Mouse (Mus musculus) embryonic facial prominence, embryonic 12.5 days (tissue): Measurements from ENCODE around the gene Ccdc120. TPM values are rescaled to one million over a fixed set of nuclear protein-coding genes. Genes with fewer than 3 reads are reported as not detected.
"Not testable (repeated sequence)": the region's sequence is repeated elsewhere in the genome, so short reads cannot be mapped to it uniquely, and the experiment has no call there.

Experiments used
- ATAC-seq: fragments of 200-750 bp; cut with Nextera tagmentation; 2 replicates; pipeline ENCODE4 v1.8.0; 2017; ENCODE audit not compliant: insufficient number of reproducible peaks, insufficient read depth, low FRiP score, low TSS enrichment
- H3K27ac ChIP-seq: fragments of 300-500 bp; sonication (generic); 2 replicates; pipeline ENCODE4 v1.5.1; 2016; ENCODE audit warnings: mild to moderate bottlenecking
- H3K27me3 ChIP-seq: fragments of 300-500 bp; sonication (generic); 2 replicates; pipeline ENCODE4 v1.6.1; 2016; ENCODE audit warnings: mild to moderate bottlenecking, moderate library complexity
- H3K36me3 ChIP-seq: fragments of 300-500 bp; sonication (generic); 2 replicates; pipeline ENCODE4 v1.6.1; 2016; ENCODE audit warnings: mild to moderate bottlenecking
- H3K4me1 ChIP-seq: fragments of 300-500 bp; sonication (generic); 2 replicates; pipeline ENCODE4 v1.6.1; 2016
- H3K4me2 ChIP-seq: fragments of 300-500 bp; sonication (generic); replicated peaks from 2 replicates; pipeline ENCODE4 v1.6.1; 2016; ENCODE audit warnings: mild to moderate bottlenecking, moderate library complexity
- H3K4me3 ChIP-seq: fragments of 300-500 bp; sonication (generic); 2 replicates; pipeline ENCODE4 v1.5.1; 2016; ENCODE audit warnings: mild to moderate bottlenecking
- H3K9ac ChIP-seq: fragments of 300-500 bp; sonication (generic); 2 replicates; pipeline ENCODE4 v1.6.1; 2016; ENCODE audit warnings: mild to moderate bottlenecking, moderate library complexity
- H3K9me3 ChIP-seq: fragments of 300-500 bp; sonication (generic); 2 replicates; pipeline ENCODE4 v1.6.1; 2016; ENCODE audit warnings: mild to moderate bottlenecking, moderate library complexity
- WGBS: fragments of 180-500 bp; shearing (Covaris S2); methylation state at CpG from one replicate; pipeline ENCODE4 v1.1.7; 2016; 5-methylcytosine and 5-hydroxymethylcytosine counted together
- polyA plus RNA-seq: library from polyadenylated mRNA; unstranded; fragments of >200 nt; fragmentation: Nextera tagmentation; extraction: Ambion mirVana; gene quantifications from 2 replicates; pipeline ENCODE4 v1.2.1, GENCODE M21; 2016

Gene Ccdc120
- polyA plus RNA-seq, 1 experiment from 2014 or later: 27.5 TPM

DNA sequence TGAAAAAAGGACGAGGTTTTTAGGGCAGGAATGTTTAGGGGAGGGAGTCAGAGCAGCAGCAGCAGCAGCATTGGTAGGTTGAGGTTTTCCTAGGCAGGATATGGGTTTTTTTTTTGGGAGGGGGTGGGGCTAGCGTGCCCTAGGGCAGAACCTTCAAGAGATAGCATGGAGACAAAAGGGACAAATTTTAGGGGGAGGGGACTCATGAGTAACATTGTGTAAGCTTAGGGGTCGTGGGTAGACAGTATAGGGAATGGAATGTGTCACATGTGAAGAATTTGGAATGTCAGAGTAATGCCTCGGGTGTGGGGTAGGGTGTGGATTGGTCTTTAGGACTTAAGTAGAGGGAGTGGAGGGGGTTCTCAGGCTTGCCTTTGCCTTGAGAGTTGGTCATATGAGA lies 28.0 kb downstream of the Ccdc120 start:
- Histone ChIP-seq H3K9ac (peak overlapping the region; percentile 56; the same call in 1 of the 2 replicates), H3K4me1 (no peaks in the 10 kb centered on the region), H3K27ac (no peak overlapping the region), H3K27me3 (no peaks in the 10 kb centered on the region), H3K4me3 (peak overlapping the region; percentile 59), H3K36me3 (peaks cover 8% of the 10 kb centered on the region), H3K9me3 (no peaks in the 10 kb centered on the region), H3K4me2 (peak overlapping the region; percentile 56)
- no peak for ATAC-seq
- WGBS: 18% methylated on average over 4 of the region's 4 CpGs

DNA sequence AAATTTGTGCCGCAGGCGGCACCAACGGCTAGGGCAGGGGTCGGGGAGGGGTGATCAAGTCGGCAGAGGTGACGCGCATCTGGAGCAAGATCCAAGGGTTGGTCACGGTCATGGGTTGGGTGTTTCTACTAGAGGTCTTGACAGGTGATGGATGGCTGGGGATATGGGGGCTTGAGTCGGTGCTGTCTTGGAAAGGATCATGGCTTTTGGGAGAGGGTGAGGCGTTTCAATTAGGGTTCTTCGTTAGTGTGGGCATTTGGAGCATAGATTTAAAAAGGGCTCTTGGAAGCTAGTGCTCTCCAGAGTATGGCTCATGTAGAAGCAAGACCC lies 28.5 kb downstream of the Ccdc120 start:
- H3K36me3 ChIP-seq: peaks cover 8% of the 10 kb centered on the region
- peak overlapping the region; percentile 56 for H3K4me2 ChIP-seq
- H3K9me3 ChIP-seq: no peaks in the 10 kb centered on the region
- H3K4me1 ChIP-seq: no peaks in the 10 kb centered on the region
- H3K27ac ChIP-seq: no peak overlapping the region
- peak overlapping the region; percentile 56 for H3K9ac ChIP-seq
- 8% methylated on average over 11 of the region's 11 CpGs for WGBS
- H3K4me3 ChIP-seq: peak overlapping the region; percentile 59
- 0 out of 2 replicates have a peak, but pooled peaks have one; percentile 22 for ATAC-seq
- no peaks in the 10 kb centered on the region for H3K27me3 ChIP-seq

- WGBS: 24% methylated on average over 22 of the region's 22 CpGs
- Histone ChIP-seq H3K4me3 (peak within 1 kb of the TSS; percentile 59), H3K27me3 (no peaks in the 10 kb centered on the region), H3K36me3 (peaks cover 8% of the 10 kb centered on the region), H3K4me1 (no peaks in the 10 kb centered on the region), H3K27ac (peak within 1 kb of the TSS; percentile 87), H3K9ac (peak within 1 kb of the TSS; percentile 56), H3K4me2 (peak within 1 kb of the TSS; percentile 56), H3K9me3 (no peaks in the 10 kb centered on the region)
- ATAC-seq: peak; percentile 87
Measured at GRCm38 (mm10) chrX:7721514-7722281, 29.0 kb downstream of the Ccdc120 start, which contains the start of gene Gm45208. Gene Gm45208, plus strand, starts transcription at chrX:7722245.

DNA sequence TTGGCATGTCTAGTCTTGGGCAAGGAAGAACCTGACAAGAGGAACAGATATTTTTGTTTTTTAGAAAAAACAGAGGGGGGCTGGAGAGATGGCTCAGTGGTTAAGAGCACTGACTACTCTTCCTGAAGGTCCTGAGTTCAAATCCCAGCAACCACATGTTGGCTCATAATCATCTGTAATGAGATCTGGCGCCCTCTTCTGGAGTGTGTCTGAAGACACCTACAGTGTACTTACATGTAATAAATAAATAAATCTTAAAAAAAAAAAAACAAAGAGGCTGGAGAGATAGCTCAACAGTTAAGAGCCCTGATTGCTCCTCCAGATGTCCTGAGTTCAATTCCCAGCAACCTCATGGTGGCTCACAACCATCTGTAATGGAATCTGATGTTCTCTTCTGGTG lies 34.6 kb downstream of the Ccdc120 start:
- H3K9me3 ChIP-seq, ATAC-seq, H3K9ac ChIP-seq, H3K4me2 ChIP-seq, H3K36me3 ChIP-seq, H3K27me3 ChIP-seq, H3K4me3 ChIP-seq, H3K4me1 ChIP-seq, H3K27ac ChIP-seq: not testable (repeated sequence)
- WGBS: 33% methylated on average over 1 of the region's 1 CpGs

GRCm38 (mm10) chrX:7714135-7714899 lies 36.4 kb downstream of the Ccdc120 start, which contains the start of gene Wdr45:
Gene Wdr45, plus strand, starts transcription at chrX:7714333.
- peak within 1 kb of the TSS; percentile 29 for H3K4me3 ChIP-seq
- H3K4me1 ChIP-seq, H3K27ac ChIP-seq, H3K27me3 ChIP-seq, H3K9ac ChIP-seq, H3K9me3 ChIP-seq, H3K36me3 ChIP-seq: not testable (repeated sequence)
- 13% methylated on average over 38 of the region's 60 CpGs for WGBS
- H3K4me2 ChIP-seq: peak within 1 kb of the TSS; percentile 36
- peak; percentile 94 for ATAC-seq

DNA sequence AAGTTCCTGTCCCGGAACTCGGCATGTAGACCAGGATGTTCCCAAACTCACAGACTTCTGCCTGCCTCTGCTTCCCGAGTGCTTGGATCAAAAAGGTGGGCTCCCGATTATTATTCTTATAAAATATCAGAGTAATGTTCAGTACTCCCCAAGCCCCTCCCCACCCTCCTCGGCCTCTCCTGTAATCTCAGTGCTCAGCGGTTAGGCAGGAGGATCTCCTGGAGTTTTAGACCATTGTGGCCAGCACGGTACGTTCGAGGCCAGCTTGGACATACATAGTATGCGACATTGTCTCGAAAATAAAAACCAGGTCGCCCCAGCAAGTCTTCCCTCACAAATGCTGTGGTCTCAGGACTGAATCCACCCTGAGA lies 37.0 kb downstream of the Ccdc120 start:
- not testable (repeated sequence) for H3K27me3 ChIP-seq, ATAC-seq, H3K27ac ChIP-seq, H3K4me1 ChIP-seq, H3K9me3 ChIP-seq, H3K9ac ChIP-seq, H3K36me3 ChIP-seq
- H3K4me3 ChIP-seq: peak overlapping the region; percentile 29
- peak overlapping the region; percentile 36 for H3K4me2 ChIP-seq
- 27% methylated on average over 6 of the region's 12 CpGs for WGBS

DNA sequence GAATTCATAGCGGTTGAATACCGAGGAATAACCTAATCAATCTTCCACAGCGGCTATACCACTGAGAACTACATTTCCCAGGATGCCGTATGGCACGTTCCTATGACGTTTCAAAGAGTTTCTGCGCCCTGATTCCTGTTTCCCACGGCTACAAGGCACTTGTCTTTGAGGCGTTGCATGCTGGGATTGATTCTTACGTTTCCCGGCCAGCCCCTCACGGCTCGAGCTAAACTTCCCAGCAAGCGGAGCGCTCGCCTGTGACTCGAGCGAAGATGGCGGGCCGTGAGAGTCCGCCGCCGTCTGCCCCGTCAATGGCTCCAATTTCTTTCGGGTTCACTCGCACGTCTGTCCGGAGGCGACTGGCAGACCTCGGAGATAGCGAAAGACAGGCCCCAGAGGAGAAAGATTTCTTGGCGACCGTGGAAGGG lies 53.7 kb downstream of the Ccdc120 start, which contains the start of gene Gpkow:
Gene Gpkow (plus strand): TSS at position 178 of the 428 bp plus-strand sequence.
- H3K27me3 ChIP-seq: no peaks in the 10 kb centered on the region
- peak within 1 kb of the TSS; percentile 59 for H3K4me3 ChIP-seq
- WGBS: 16% methylated on average over 33 of the region's 33 CpGs
- no peaks in the 10 kb centered on the region for H3K9me3 ChIP-seq
- peak; percentile 92 for ATAC-seq
- H3K4me2 ChIP-seq: peak within 1 kb of the TSS; percentile 56
- H3K27ac ChIP-seq: no peak within 1 kb of the TSS
- no peaks in the 10 kb centered on the region for H3K4me1 ChIP-seq
- H3K9ac ChIP-seq: peak within 1 kb of the TSS; percentile 56
- peaks cover 5% of the 10 kb centered on the region; the same call in 1 of the 2 replicates for H3K36me3 ChIP-seq

- Histone ChIP-seq H3K4me1 (no peaks in the 10 kb centered on the region), H3K36me3 (peaks cover 5% of the 10 kb centered on the region; the same call in 1 of the 2 replicates), H3K4me3 (0 out of 2 replicates have a peak overlapping the region, but pooled peaks have one; percentile 59), H3K9ac (no peak overlapping the region), H3K9me3 (no peaks in the 10 kb centered on the region), H3K4me2 (peak overlapping the region; percentile 30), H3K27ac (no peak overlapping the region), H3K27me3 (no peaks in the 10 kb centered on the region)
- WGBS: 44% methylated on average over 6 of the region's 6 CpGs
- ATAC-seq: 0 out of 2 replicates have a peak, but pooled peaks have one; percentile 42
Measured at GRCm38 (mm10) chrX:7696520-7696919, 54.2 kb downstream of the Ccdc120 start.

- H3K4me1 ChIP-seq: no peaks in the 10 kb centered on the region
- ATAC-seq: no peak
- H3K9me3 ChIP-seq: no peaks in the 10 kb centered on the region
- H3K27me3 ChIP-seq: no peaks in the 10 kb centered on the region
- no peak overlapping the region for H3K27ac ChIP-seq
- no peak overlapping the region for H3K4me3 ChIP-seq
- H3K4me2 ChIP-seq: no peak overlapping the region
- H3K36me3 ChIP-seq: no peaks in the 10 kb centered on the region
- WGBS: 38% methylated on average over 4 of the region's 4 CpGs
- H3K9ac ChIP-seq: no peak overlapping the region
Measured at GRCm38 (mm10) chrX:7692862-7693261, 57.8 kb downstream of the Ccdc120 start.

GRCm38 (mm10) chrX:7690486-7690885 lies 60.2 kb downstream of the Ccdc120 start:
- no peak overlapping the region for H3K4me3 ChIP-seq
- WGBS: 65% methylated on average over 3 of the region's 3 CpGs

DNA sequence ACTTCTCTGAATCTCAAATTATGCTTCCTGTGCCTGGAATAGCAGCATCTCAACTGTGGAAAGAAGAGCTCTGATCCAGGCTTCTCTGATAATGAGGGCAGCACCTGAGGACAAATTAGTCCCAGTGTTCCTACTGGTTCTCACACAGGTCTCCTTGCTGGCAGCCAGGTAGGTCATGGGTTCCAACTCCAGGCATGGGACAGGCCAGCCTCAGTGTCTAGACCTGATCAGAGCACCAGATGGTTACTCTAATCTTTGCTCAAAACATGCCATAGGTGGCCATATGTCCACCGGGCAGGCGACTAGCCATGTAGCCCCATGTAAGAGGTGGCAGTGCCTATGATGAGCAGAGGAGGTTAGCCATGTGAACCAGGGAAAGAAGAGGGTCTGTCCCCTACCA lies 62.4 kb downstream of the Ccdc120 start:
- H3K36me3 ChIP-seq: no peaks in the 10 kb centered on the region
- H3K9me3 ChIP-seq: no peaks in the 10 kb centered on the region
- 95% methylated on average over 2 of the region's 2 CpGs for WGBS
- no peak overlapping the region for H3K27ac ChIP-seq
- no peak overlapping the region for H3K4me3 ChIP-seq
- H3K27me3 ChIP-seq: no peaks in the 10 kb centered on the region
- no peaks in the 10 kb centered on the region for H3K4me1 ChIP-seq
- H3K4me2 ChIP-seq: no peak overlapping the region
- no peak overlapping the region for H3K9ac ChIP-seq
- no peak for ATAC-seq

More at GRCm38 (mm10) chrX:7690486-7690885, 60.2 kb downstream of the Ccdc120 start:
- no peak overlapping the region for H3K9ac ChIP-seq
- H3K27ac ChIP-seq: no peak overlapping the region
- H3K36me3 ChIP-seq: no peaks in the 10 kb centered on the region
- no peak overlapping the region for H3K4me2 ChIP-seq
- no peaks in the 10 kb centered on the region for H3K27me3 ChIP-seq
- ATAC-seq: no peak
- H3K4me1 ChIP-seq: no peaks in the 10 kb centered on the region
- H3K9me3 ChIP-seq: no peaks in the 10 kb centered on the region
